Mouse (Mus musculus): ENCODE data around the gene A630001G21Rik. TPM values are rescaled to one million over a fixed set of nuclear protein-coding genes. Genes with fewer than 3 reads are reported as not detected.

The A630001G21Rik gene
- polyA plus RNA-seq, 2 experiments = 1.7 to 3.1 TPM

DNA sequence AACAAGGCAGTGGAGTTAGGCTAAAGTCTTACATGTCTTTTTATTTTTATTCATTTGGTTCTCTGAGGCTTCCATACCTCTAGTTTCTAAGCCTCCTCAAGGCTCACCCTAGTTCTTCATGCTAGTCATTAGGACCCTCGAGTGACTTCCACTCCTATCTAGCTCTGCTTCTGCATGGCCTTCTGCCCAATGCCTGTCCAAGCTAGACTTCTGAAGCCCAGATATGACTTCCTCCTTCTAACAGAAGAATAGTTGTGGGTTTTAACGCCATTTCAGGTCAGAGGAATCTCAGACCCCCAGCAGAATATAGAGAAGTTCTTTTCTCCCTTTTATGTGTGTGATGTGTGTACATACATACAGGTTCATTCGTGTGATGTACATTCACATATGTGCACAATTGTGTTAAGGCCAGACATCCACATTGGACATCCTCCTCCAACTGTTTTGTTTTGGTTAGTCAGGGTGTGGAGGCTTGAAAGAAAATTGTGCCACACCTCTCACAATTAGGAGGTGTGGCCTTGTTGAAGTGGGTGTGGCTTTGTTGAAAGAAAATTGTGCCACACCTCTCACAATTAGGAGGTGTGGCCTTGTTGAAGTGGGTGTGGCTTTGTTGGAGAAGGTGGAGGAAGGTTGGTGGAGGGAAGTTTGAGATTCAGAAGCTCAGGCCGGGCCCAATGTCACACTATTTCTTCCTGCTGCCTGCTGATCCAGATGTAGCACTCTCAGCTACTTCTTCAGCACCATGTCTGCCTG, 1.2 kb upstream of the A630001G21Rik start:
- no peak for TF ChIP-seq POLR2A (IDR thresholded peaks at IDR 0.05; ENCODE audit: borderline replicate concordance, extremely low read depth, insufficient read depth, insufficient read length)
- no peak for ATAC-seq (ENCODE audit: low FRiP score, low read depth)
- no peak overlapping the region for H3K27ac ChIP-seq (replicated peaks; ENCODE audit: low read depth, low read length)
- H3K36me3 ChIP-seq (ENCODE audit: control insufficient read depth, insufficient read depth, low read length) = no peaks in the 10 kb centered on the region
- H3K27me3 ChIP-seq (ENCODE audit: control insufficient read depth, insufficient read depth, low read length) = no peaks in the 10 kb centered on the region
- H3K4me1 ChIP-seq (ENCODE audit: control insufficient read depth, insufficient read depth, low read length) = no peaks in the 10 kb centered on the region
- H3K9ac ChIP-seq (ENCODE audit: low read depth, low read length, severe bottlenecking) = no peak overlapping the region
- H3K4me2 ChIP-seq (replicated peaks; ENCODE audit: low read depth, low read length, severe bottlenecking) = no peak overlapping the region
- H3K9me3 ChIP-seq (ENCODE audit: control insufficient read depth, low read length) = no peaks in the 10 kb centered on the region
- DNase-seq (ENCODE audit: low spot score) = no peak
- no peak overlapping the region for H3K4me3 ChIP-seq (replicated peaks; ENCODE audit: low read length)
- WGBS = 74% methylated on average over 4 of the region's 4 CpGs

DNA sequence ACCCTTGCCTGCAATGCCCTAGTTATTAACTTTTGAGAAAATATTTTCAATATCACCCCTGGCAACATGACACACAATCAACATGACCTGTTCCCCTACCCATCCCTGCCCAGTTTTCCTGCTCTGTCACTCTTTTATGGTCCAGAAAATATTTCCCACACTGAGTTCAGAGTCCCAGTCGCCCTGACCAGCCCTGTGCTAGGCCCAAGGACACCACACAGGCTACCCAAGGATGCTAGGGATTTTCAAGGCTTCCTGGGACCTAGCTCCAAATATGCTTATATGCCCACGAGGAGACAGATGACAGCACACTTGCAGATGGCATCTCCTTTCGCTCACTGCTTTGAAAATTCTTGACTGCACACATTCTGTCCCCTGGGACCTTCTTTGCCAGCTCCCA, 569 bp upstream of the A630001G21Rik start:
- no peaks in the 10 kb centered on the region for H3K27me3 ChIP-seq (ENCODE audit: control insufficient read depth, insufficient read depth, low read length)
- DNase-seq (ENCODE audit: low spot score) = no peak
- H3K4me2 ChIP-seq (replicated peaks; ENCODE audit: low read depth, low read length, severe bottlenecking) = no peak overlapping the region
- no peaks in the 10 kb centered on the region for H3K9me3 ChIP-seq (ENCODE audit: control insufficient read depth, low read length)
- H3K27ac ChIP-seq (replicated peaks; ENCODE audit: low read depth, low read length) = no peak overlapping the region
- no peak overlapping the region for H3K4me3 ChIP-seq (replicated peaks; ENCODE audit: low read length)
- H3K9ac ChIP-seq (ENCODE audit: low read depth, low read length, severe bottlenecking) = no peak overlapping the region
- no peaks in the 10 kb centered on the region for H3K36me3 ChIP-seq (ENCODE audit: control insufficient read depth, insufficient read depth, low read length)
- WGBS = 63% methylated on average over 3 of the region's 3 CpGs
- H3K4me1 ChIP-seq (ENCODE audit: control insufficient read depth, insufficient read depth, low read length) = no peaks in the 10 kb centered on the region
- no peak for TF ChIP-seq POLR2A (IDR thresholded peaks at IDR 0.05; ENCODE audit: borderline replicate concordance, extremely low read depth, insufficient read depth, insufficient read length)
- no peak for ATAC-seq (ENCODE audit: low FRiP score, low read depth)

- 48% methylated on average over 10 of the region's 10 CpGs for WGBS
- TF ChIP-seq POLR2A (IDR thresholded peaks at IDR 0.05; ENCODE audit: borderline replicate concordance, extremely low read depth, insufficient read depth, insufficient read length) = no peak
Observed at GRCm38 (mm10) chr1:85776154-85776553, 2.3 kb downstream of the A630001G21Rik start.

DNA sequence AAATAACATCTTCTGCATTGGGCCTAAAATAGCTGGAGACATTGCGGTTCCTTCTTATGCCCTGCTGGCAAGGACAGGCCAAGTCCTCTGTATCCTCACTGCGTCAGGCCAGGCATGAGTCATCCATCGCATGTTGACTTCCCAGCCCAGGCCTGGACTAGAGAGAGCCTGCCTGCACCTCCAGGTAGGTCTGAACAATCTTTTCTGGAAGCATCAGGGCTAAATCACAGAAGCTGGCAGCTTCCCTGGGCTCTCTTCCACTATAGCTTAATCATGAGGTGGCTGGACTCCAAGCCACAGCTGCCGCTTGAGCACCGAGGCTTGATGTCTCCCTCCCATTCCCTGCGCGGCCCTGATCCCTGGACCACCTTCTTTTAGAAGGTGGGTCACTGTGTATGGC, 3.3 kb downstream of the A630001G21Rik start:
- no peak overlapping the region for H3K4me3 ChIP-seq (replicated peaks; ENCODE audit: low read length)
- H3K27me3 ChIP-seq (ENCODE audit: control insufficient read depth, insufficient read depth, low read length) = no peaks in the 10 kb centered on the region
- no peak for TF ChIP-seq POLR2A (IDR thresholded peaks at IDR 0.05; ENCODE audit: borderline replicate concordance, extremely low read depth, insufficient read depth, insufficient read length)
- no peak overlapping the region for H3K9ac ChIP-seq (ENCODE audit: low read depth, low read length, severe bottlenecking)
- H3K4me2 ChIP-seq (replicated peaks; ENCODE audit: low read depth, low read length, severe bottlenecking) = no peak overlapping the region
- no peak overlapping the region for H3K27ac ChIP-seq (replicated peaks; ENCODE audit: low read depth, low read length)
- WGBS = 86% methylated on average over 7 of the region's 7 CpGs
- H3K36me3 ChIP-seq (ENCODE audit: control insufficient read depth, insufficient read depth, low read length) = no peaks in the 10 kb centered on the region
- H3K9me3 ChIP-seq (ENCODE audit: control insufficient read depth, low read length) = no peaks in the 10 kb centered on the region
- H3K4me1 ChIP-seq (ENCODE audit: control insufficient read depth, insufficient read depth, low read length) = no peaks in the 10 kb centered on the region
- DNase-seq (ENCODE audit: low spot score) (no peak), ATAC-seq (ENCODE audit: low FRiP score, low read depth) (no peak)

More at GRCm38 (mm10) chr1:85776154-85776553, 2.3 kb downstream of the A630001G21Rik start:
- Histone ChIP-seq H3K4me3 (replicated peaks; ENCODE audit: low read length) (no peak overlapping the region), H3K36me3 (ENCODE audit: control insufficient read depth, insufficient read depth, low read length) (no peaks in the 10 kb centered on the region), H3K9ac (ENCODE audit: low read depth, low read length, severe bottlenecking) (no peak overlapping the region), H3K4me2 (replicated peaks; ENCODE audit: low read depth, low read length, severe bottlenecking) (no peak overlapping the region), H3K27me3 (ENCODE audit: control insufficient read depth, insufficient read depth, low read length) (no peaks in the 10 kb centered on the region), H3K27ac (replicated peaks; ENCODE audit: low read depth, low read length) (no peak overlapping the region), H3K4me1 (ENCODE audit: control insufficient read depth, insufficient read depth, low read length) (no peaks in the 10 kb centered on the region), H3K9me3 (ENCODE audit: control insufficient read depth, low read length) (no peaks in the 10 kb centered on the region)
- DNase-seq (ENCODE audit: low spot score) = no peak
- no peak for ATAC-seq (ENCODE audit: low FRiP score, low read depth)

DNA sequence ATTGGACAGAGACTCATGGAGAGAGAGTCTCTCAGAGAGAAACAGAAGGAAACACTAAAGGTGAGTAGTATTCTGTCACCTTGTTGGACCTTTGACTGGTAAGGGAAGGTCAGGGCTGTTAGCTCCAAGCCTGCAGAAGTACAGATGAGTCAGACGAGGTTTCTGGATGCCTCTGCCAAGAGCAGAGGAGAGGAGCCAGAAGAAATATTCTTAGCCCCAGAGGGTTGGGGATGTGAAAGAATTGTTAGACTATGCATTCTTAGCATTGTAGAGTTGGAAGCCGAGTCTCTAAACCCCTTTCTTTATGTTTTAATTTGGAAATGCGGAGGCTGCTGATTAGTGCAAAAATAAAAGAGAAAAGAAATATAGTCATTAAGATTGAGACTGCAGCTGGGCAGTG, 6.5 kb downstream of the A630001G21Rik start:
- Histone ChIP-seq H3K27ac (replicated peaks; ENCODE audit: low read depth, low read length) (no peak overlapping the region), H3K36me3 (ENCODE audit: control insufficient read depth, insufficient read depth, low read length) (no peaks in the 10 kb centered on the region), H3K4me1 (ENCODE audit: control insufficient read depth, insufficient read depth, low read length) (no peaks in the 10 kb centered on the region), H3K4me3 (replicated peaks; ENCODE audit: low read length) (no peak overlapping the region), H3K9ac (ENCODE audit: low read depth, low read length, severe bottlenecking) (no peak overlapping the region), H3K27me3 (ENCODE audit: control insufficient read depth, insufficient read depth, low read length) (no peaks in the 10 kb centered on the region), H3K4me2 (replicated peaks; ENCODE audit: low read depth, low read length, severe bottlenecking) (no peak overlapping the region), H3K9me3 (ENCODE audit: control insufficient read depth, low read length) (no peaks in the 10 kb centered on the region)
- ATAC-seq (ENCODE audit: low FRiP score, low read depth) = no peak
- WGBS = 64% methylated on average over 3 of the region's 3 CpGs
- TF ChIP-seq POLR2A (IDR thresholded peaks at IDR 0.05; ENCODE audit: borderline replicate concordance, extremely low read depth, insufficient read depth, insufficient read length) = no peak
- DNase-seq (ENCODE audit: low spot score) = no peak

All from limb, embryonic 14.5 days (tissue).